Mouse (Mus musculus): ENCODE results near the gene Ralbp1.

Gene Ralbp1

DNA sequence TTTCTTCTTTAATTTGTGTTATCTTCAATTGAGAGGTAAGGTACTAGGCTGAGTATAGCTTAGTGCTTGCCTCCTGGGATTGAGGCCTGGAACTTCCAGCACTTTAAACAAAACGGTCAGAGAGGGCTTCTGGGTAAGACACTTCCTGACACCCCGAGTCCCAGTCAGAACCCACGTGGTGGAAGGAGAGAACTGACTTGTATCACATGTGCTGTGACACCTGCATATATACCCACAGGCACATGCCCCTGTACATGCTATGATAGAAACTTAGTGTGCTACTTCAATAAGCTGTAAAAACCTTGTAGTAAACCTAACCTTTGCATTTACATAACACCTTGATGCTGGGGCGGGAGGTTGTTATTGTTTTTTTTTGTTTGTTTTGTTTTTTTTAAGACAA is 87.2 kb downstream of the Ralbp1 start:
- no peak for DNase-seq (ENCODE audit: low spot score)

Measured in ovary, postnatal 14 days (tissue).